Mouse (Mus musculus): ENCODE results near the gene Wasl.

Wasl gene

GRCm38 (mm10) chr6:24645346-24646053 is 19.3 kb downstream of the Wasl start:
- DNase-seq = no peak

GRCm38 (mm10) chr6:24642960-24643359 is 21.8 kb downstream of the Wasl start:
- no peak for DNase-seq

GRCm38 (mm10) chr6:24642161-24642560 is 22.6 kb downstream of the Wasl start:
- no peak for DNase-seq

- no peak for DNase-seq
Observed at GRCm38 (mm10) chr6:24641286-24641685, 23.5 kb downstream of the Wasl start.

- no peak for DNase-seq
Observed at GRCm38 (mm10) chr6:24635814-24636213, 29.0 kb downstream of the Wasl start.

- no peak for DNase-seq
Observed at GRCm38 (mm10) chr6:24634065-24634464, 30.7 kb downstream of the Wasl start.

GRCm38 (mm10) chr6:24632061-24632460 is 32.7 kb downstream of the Wasl start:
- no peak for DNase-seq

- no peak for DNase-seq
Observed at GRCm38 (mm10) chr6:24628499-24628898, 36.3 kb downstream of the Wasl start.

- peak; percentile 76 for DNase-seq
Observed at GRCm38 (mm10) chr6:24627586-24628030, 37.2 kb downstream of the Wasl start.

- DNase-seq = no peak
Observed at GRCm38 (mm10) chr6:24622098-24622497, 42.7 kb downstream of the Wasl start.

- no peak for DNase-seq
Observed at GRCm38 (mm10) chr6:24620936-24621335, 43.9 kb downstream of the Wasl start.

GRCm38 (mm10) chr6:24619285-24620045 is 45.3 kb downstream of the Wasl start:
- no peak for DNase-seq

GRCm38 (mm10) chr6:24616746-24617145 is 48.1 kb downstream of the Wasl start:
- DNase-seq = peak; percentile 52

- DNase-seq = no peak
Observed at GRCm38 (mm10) chr6:24613918-24614317, 50.9 kb downstream of the Wasl start.

- DNase-seq = no peak
Observed at GRCm38 (mm10) chr6:24613346-24613745, 51.5 kb downstream of the Wasl start.

- DNase-seq = no peak
Observed at GRCm38 (mm10) chr6:24612074-24612755, 52.6 kb downstream of the Wasl start.

GRCm38 (mm10) chr6:24610358-24610757 is 54.5 kb downstream of the Wasl start:
- no peak for DNase-seq

GRCm38 (mm10) chr6:24609531-24609930 is 55.3 kb downstream of the Wasl start:
- no peak for DNase-seq

- DNase-seq = no peak
Observed at GRCm38 (mm10) chr6:24608682-24609081, 56.1 kb downstream of the Wasl start.

- no peak for DNase-seq
Observed at GRCm38 (mm10) chr6:24608129-24608528, 56.7 kb downstream of the Wasl start.

GRCm38 (mm10) chr6:24607531-24607930 is 57.3 kb downstream of the Wasl start:
- DNase-seq = no peak

- no peak for DNase-seq
Observed at GRCm38 (mm10) chr6:24606512-24606911, 58.3 kb downstream of the Wasl start.

- DNase-seq = no peak
Observed at GRCm38 (mm10) chr6:24605631-24606030, 59.2 kb downstream of the Wasl start.

GRCm38 (mm10) chr6:24604289-24604688 is 60.5 kb downstream of the Wasl start:
- DNase-seq = no peak

Measured in retina, postnatal 1 day (tissue).